Mouse (Mus musculus) neural tube, embryonic 14.5 days (tissue): Measurements from ENCODE around the gene Csrnp1. TPM values are rescaled to one million over a fixed set of nuclear protein-coding genes. Genes with fewer than 3 reads are reported as not detected.

Source experiments
- ATAC-seq: fragments of 200-750 bp; cut with Nextera tagmentation; 2 replicates; pipeline ENCODE4 v1.8.0; 2017; ENCODE audit warnings: low read depth, mild to moderate bottlenecking, moderate TSS enrichment, moderate library complexity
- H3K27ac ChIP-seq: fragments of 300-500 bp; sonication (generic); 2 replicates; pipeline ENCODE4 v1.5.1; 2014; ENCODE audit warnings: low read depth, mild to moderate bottlenecking, control low read depth, low read length, moderate library complexity, mixed read lengths
- H3K27me3 ChIP-seq: fragments of 300-500 bp; sonication (generic); 2 replicates; pipeline ENCODE4 v1.6.1; 2014; ENCODE audit warnings: low read length; ENCODE audit not compliant: control insufficient read depth, insufficient read depth
- H3K36me3 ChIP-seq: fragments of 300-500 bp; sonication (generic); 2 replicates; pipeline ENCODE4 v1.6.1; 2014; ENCODE audit warnings: low read length, mixed read lengths; ENCODE audit not compliant: control insufficient read depth, insufficient read depth
- H3K4me1 ChIP-seq: fragments of 300-500 bp; sonication (generic); 2 replicates; pipeline ENCODE4 v1.6.1; 2014; ENCODE audit warnings: low read length; ENCODE audit not compliant: control insufficient read depth, insufficient read depth
- H3K4me2 ChIP-seq: fragments of 300-500 bp; sonication (generic); 2 replicates; pipeline ENCODE4 v1.6.1; 2014; ENCODE audit warnings: mild to moderate bottlenecking, low read depth, low read length, control low read depth
- H3K4me3 ChIP-seq: fragments of 300-500 bp; sonication (generic); 2 replicates; pipeline ENCODE4 v1.5.1; 2014; ENCODE audit warnings: low read depth, low read length, control low read depth, mixed read lengths
- H3K9ac ChIP-seq: fragments of 300-500 bp; sonication (generic); replicated peaks from 2 replicates; pipeline ENCODE4 v1.6.1; 2014; ENCODE audit warnings: low read depth, mild to moderate bottlenecking, control low read depth, low read length, mixed read lengths
- H3K9me3 ChIP-seq: fragments of 300-500 bp; sonication (generic); 2 replicates; pipeline ENCODE4 v1.6.1; 2016; ENCODE audit warnings: low read length; ENCODE audit not compliant: control insufficient read depth
- WGBS: fragments of 180-500 bp; shearing (Covaris S2); extraction: QIAGEN DNeasy Blood & Tissue Kit; methylation state at CpG from one replicate; pipeline ENCODE4 v1.1.7; 2014; 5-methylcytosine and 5-hydroxymethylcytosine counted together
- polyA plus RNA-seq: library from polyadenylated mRNA; unstranded; fragments of >200 nt; fragmentation: Nextera tagmentation; extraction: Ambion mirVana; gene quantifications from 2 replicates; pipeline ENCODE4 v1.2.1, GENCODE M21; 2014

The Csrnp1 gene
- polyA plus RNA-seq, 1 experiment from 2014 or later, result 0.20 TPM

DNA sequence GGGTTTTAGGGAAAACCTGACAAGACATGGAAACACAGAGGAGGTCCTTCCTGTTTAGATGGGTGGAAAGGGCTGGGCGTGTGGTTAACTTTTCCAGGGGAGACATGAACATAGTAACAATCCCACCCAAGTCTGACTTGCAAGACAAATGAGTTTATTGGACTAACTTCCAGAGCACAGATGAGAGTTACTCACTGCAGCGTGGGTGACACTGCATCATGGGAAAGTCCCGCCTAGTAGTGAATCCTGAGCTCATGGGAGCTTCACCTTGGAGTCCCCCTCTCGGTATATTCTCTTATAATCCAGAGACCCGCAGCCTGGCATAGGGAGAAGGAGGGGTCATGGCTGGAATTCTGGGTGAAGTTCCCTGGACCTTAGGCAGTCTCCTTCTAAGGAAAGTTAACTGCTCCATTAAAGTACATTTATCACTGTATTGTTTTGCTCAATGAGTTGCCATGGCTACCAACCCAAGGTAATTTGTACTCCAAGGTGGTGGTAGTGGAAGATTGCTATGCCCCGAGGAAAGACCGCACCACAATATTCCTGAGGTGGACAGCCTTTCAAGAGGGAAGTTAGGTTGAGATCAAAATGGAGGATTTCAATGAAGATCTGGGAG is 24.9 kb upstream of the Csrnp1 start:
- Histone ChIP-seq H3K27ac (no peak overlapping the region), H3K9ac (no peak overlapping the region), H3K4me2 (no peak overlapping the region), H3K27me3 (no peaks in the 10 kb centered on the region), H3K9me3 (no peaks in the 10 kb centered on the region), H3K4me3 (no peak overlapping the region), H3K36me3 (no peaks in the 10 kb centered on the region), H3K4me1 (no peaks in the 10 kb centered on the region; the same call in 1 of the 2 replicates)
- ATAC-seq, result no peak
- WGBS, result 59% methylated on average over 7 of the region's 7 CpGs

DNA sequence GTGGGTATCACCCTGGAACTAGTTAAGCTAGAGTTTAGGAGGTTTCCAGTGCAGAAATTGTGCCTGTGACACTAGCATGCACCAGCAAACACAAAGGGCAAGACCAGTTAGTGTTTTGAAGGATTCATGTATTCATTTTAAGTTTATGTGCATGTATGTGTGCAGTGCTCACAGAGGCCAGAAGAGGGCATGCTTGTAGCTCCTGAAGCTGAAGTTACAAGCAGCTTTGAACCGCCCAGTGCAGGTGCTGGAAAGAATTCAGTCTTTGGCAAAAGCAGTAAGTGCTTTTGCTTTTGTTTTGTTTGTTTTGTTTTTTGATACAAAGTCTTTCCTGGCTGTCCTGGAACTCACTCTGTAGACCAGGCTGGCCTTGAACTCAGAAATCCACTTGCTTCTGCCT is 23.4 kb upstream of the Csrnp1 start:
- no peak for ATAC-seq
- Histone ChIP-seq H3K4me3 (no peak overlapping the region), H3K4me2 (no peak overlapping the region), H3K9ac (no peak overlapping the region), H3K4me1 (no peaks in the 10 kb centered on the region; the same call in 1 of the 2 replicates), H3K27ac (no peak overlapping the region), H3K9me3 (no peaks in the 10 kb centered on the region), H3K36me3 (no peaks in the 10 kb centered on the region), H3K27me3 (no peaks in the 10 kb centered on the region)
- WGBS, result 85% methylated on average over 1 of the region's 1 CpGs

DNA sequence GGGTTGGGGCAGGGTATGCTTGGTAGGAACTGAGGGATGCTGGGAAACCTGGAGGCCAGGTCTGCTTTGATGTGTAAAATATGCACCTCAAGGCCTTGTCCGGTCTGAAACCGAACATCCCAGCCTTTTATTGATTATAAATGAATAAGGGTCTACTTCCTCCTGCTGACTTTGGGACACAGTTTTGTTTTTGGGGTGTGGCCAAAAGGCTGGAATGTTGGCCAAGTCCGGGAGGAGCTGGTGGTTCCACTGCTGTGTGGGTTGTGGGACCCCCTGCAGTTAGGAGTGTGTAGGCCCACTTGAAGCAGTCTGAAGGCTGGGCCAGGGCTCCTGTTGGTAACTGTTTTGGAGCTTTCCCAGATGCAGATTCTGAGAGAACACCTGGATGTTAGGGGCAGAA is 21.5 kb upstream of the Csrnp1 start:
- no peaks in the 10 kb centered on the region for H3K36me3 ChIP-seq
- H3K9ac ChIP-seq, result no peak overlapping the region
- WGBS, result 77% methylated on average over 3 of the region's 3 CpGs
- no peak overlapping the region for H3K4me3 ChIP-seq
- no peak overlapping the region for H3K4me2 ChIP-seq
- no peaks in the 10 kb centered on the region for H3K27me3 ChIP-seq
- no peak overlapping the region for H3K27ac ChIP-seq
- no peak for ATAC-seq
- H3K4me1 ChIP-seq, result no peaks in the 10 kb centered on the region
- H3K9me3 ChIP-seq, result no peaks in the 10 kb centered on the region

DNA sequence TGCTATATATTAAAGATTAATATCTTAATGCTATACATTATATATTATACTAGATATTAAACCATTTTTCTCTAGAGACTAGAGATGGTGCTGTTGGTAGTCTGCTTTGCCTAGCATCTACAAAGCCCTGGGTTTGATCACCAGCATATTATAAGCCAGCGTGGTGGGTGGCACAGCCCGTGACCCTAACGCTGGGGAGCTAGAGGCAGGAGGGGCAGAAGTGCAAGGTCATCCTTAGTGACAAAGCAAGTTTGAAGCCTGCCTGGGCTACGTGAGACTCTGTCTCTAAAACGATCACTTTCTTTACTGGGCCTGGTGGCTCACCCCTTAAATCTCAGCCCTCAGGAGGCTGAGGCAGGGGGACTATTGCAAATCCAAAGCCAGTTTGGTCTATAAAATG is 18.4 kb upstream of the Csrnp1 start:
- ATAC-seq, result no peak
- Histone ChIP-seq H3K27ac (no peak overlapping the region), H3K4me2 (no peak overlapping the region), H3K36me3 (no peaks in the 10 kb centered on the region), H3K9me3 (no peaks in the 10 kb centered on the region), H3K9ac (no peak overlapping the region), H3K4me3 (no peak overlapping the region), H3K27me3 (no peaks in the 10 kb centered on the region), H3K4me1 (no peaks in the 10 kb centered on the region)
- WGBS, result 78% methylated on average over 5 of the region's 5 CpGs

DNA sequence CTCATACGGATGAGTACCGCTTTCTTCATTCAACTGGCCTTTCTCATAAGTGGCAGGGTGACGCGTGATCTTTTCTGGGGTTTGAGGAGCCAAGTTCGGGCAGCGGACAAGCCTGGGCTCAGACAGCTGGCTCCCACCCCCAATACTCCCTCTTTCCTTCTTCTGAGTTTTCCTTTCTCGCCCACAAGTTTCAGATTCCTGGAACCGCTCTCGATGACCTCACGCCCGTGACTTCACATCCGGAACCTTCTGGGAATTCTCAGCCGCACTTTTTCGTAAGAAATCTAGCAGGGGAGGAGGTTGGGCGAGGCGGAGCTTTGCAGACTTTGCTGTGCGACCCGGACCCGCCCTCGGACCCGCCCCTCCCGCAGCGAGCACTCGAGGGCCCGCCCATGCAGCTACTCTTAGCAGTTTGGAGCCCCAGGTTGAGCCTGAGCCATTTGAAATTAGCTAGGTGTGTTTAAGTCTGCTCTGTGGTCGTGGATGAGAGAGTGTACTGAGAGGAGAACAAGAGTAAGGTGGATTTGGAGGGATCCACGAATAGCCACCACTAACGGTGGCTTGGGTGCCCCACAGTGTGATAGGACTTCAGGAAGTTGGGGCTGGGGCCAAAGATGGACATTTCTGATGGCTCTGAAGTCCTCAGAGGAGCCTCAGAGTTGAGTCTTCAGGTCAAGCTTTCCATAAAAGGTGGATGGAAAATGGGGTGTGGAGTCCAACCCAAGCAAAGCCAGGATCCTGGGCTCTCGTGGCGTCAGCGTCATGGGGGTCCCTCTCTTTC is 17.7 kb upstream of the Csrnp1 start:
- H3K9ac ChIP-seq, result no peak overlapping the region; the same call in 1 of the 2 replicates
- no peak overlapping the region for H3K27ac ChIP-seq
- H3K4me2 ChIP-seq, result peak overlapping the region; percentile 46
- no peaks in the 10 kb centered on the region for H3K4me1 ChIP-seq
- no peaks in the 10 kb centered on the region for H3K9me3 ChIP-seq
- H3K4me3 ChIP-seq, result peak overlapping the region; percentile 5; the same call in 1 of the 2 replicates
- ATAC-seq, result peak; percentile 44; the same call in 1 of the 2 replicates
- WGBS, result 10% methylated on average over 31 of the region's 31 CpGs
- H3K27me3 ChIP-seq, result no peaks in the 10 kb centered on the region
- H3K36me3 ChIP-seq, result no peaks in the 10 kb centered on the region

DNA sequence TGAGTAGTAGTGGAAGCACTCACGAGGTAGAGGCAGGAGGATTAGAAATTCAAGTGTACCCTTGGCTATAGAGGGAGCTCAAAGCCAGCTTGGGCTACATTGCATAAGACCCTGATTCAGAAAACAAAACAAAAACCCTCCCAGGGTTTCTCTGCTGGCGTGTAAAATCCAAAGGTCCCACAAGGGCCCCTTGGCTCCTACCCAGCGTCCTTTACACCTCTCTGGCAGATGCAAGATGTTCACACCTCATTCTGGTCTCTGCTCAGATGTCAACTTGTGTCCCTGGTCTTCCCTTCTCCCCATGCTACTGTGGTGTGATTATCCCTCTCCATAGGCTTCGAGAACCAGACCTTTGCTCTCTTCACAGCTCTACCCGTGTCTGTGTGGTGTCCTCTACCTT is 16.3 kb upstream of the Csrnp1 start:
- H3K4me3 ChIP-seq, result no peak overlapping the region
- no peak overlapping the region for H3K9ac ChIP-seq
- H3K27me3 ChIP-seq, result no peaks in the 10 kb centered on the region
- ATAC-seq, result no peak
- no peaks in the 10 kb centered on the region for H3K9me3 ChIP-seq
- no peak overlapping the region for H3K4me2 ChIP-seq
- H3K4me1 ChIP-seq, result no peaks in the 10 kb centered on the region
- 86% methylated on average over 5 of the region's 5 CpGs for WGBS
- no peak overlapping the region for H3K27ac ChIP-seq
- H3K36me3 ChIP-seq, result no peaks in the 10 kb centered on the region

DNA sequence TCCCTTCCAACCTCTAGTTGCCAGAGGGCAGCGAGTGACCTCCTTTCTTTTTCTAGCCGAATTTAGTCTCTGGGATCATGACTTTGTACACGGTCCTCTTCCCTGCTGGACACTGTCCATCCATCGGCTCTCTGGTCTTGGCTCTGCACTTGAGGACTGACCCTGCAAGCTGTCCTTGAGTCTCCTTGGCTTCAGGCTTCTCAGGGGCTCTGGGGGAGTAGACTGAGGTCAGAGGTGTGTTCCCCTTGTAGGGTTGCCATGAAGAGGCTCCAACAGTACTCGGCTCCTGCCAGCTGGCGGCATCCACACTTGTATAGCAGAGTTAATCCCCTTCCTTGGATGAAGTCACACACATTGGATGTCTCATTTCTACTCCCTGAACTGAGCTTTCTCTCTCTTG is 15.2 kb upstream of the Csrnp1 start:
- no peaks in the 10 kb centered on the region for H3K27me3 ChIP-seq
- H3K27ac ChIP-seq, result no peak overlapping the region
- no peaks in the 10 kb centered on the region for H3K4me1 ChIP-seq
- no peak overlapping the region for H3K9ac ChIP-seq
- WGBS, result 80% methylated on average over 6 of the region's 6 CpGs
- no peaks in the 10 kb centered on the region for H3K36me3 ChIP-seq
- no peaks in the 10 kb centered on the region for H3K9me3 ChIP-seq
- H3K4me3 ChIP-seq, result no peak overlapping the region
- H3K4me2 ChIP-seq, result no peak overlapping the region
- no peak for ATAC-seq

DNA sequence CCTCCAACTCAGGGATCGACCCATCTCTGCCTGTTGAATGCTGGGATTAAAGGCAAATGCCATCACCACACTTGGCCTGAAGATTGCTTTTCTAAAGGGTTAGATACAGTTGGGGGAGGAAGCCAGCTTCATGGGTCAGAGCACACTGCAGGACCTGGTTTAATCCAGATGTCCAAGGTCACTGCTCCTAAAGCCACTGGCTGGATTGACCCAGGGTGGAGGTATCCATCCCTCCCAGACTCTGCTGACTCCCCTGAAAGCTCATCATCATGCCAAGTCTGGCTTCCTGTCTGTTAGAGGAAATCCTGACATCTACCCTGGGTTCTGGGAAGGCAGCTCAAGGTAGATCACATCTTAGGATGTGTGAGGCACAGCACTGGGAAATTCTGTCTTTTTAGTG is 14.3 kb upstream of the Csrnp1 start:
- no peaks in the 10 kb centered on the region for H3K36me3 ChIP-seq
- no peaks in the 10 kb centered on the region for H3K27me3 ChIP-seq
- no peak overlapping the region for H3K4me3 ChIP-seq
- 94% methylated on average over 1 of the region's 1 CpGs for WGBS
- H3K9me3 ChIP-seq, result no peaks in the 10 kb centered on the region
- no peak overlapping the region for H3K4me2 ChIP-seq
- H3K27ac ChIP-seq, result no peak overlapping the region
- H3K4me1 ChIP-seq, result no peaks in the 10 kb centered on the region
- no peak for ATAC-seq
- H3K9ac ChIP-seq, result no peak overlapping the region

DNA sequence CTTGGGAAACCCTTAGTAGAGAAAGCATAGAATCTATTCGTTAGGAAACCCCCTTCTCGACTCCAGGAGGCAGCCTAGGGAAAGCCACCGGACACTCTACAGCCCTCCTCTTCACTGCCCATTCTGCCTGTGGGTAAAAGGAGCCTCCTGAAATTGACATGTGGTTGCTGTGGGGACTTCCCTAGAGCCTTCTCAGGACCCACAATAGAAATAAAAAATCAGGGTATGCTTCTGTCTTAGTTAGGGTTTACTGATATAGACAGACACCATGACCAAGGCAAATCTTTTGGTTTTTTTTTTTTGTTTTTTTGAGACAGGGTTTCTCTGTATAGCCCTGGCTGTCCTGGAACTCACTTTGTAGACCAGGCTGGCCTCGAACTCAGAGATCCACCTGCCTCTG is 11.6 kb upstream of the Csrnp1 start:
- H3K9ac ChIP-seq, result no peak overlapping the region
- no peak overlapping the region for H3K4me2 ChIP-seq
- H3K27ac ChIP-seq, result no peak overlapping the region
- no peaks in the 10 kb centered on the region for H3K36me3 ChIP-seq
- H3K9me3 ChIP-seq, result no peaks in the 10 kb centered on the region
- no peak for ATAC-seq
- WGBS, result 81% methylated on average over 4 of the region's 4 CpGs
- H3K4me1 ChIP-seq, result no peaks in the 10 kb centered on the region
- no peaks in the 10 kb centered on the region for H3K27me3 ChIP-seq
- H3K4me3 ChIP-seq, result no peak overlapping the region
